Mouse (Mus musculus): ENCODE results near the gene Nap1l4.

- TF ChIP-seq CTCF (IDR thresholded peaks at IDR 0.05) (no peak), POLR2A (IDR thresholded peaks at IDR 0.05; ENCODE audit: insufficient read depth, low read depth, low read length) (no peak)
Observed at GRCm38 (mm10) chr7:143583025-143583424, 34.1 kb upstream of the Nap1l4 start.

Measured in heart, adult 2 months (tissue).